Mouse (Mus musculus): ENCODE data around the gene Gm6803. TPM values are rescaled to one million over a fixed set of nuclear protein-coding genes. Genes with fewer than 3 reads are reported as not detected.
"Not testable (repeated sequence)": the region's sequence is repeated elsewhere in the genome, so short reads cannot be mapped to it uniquely, and the experiment has no call there.

Gm6803 gene
- not detected in 2 replicates for polyA plus RNA-seq (2012; rRNA removed)

- not testable (repeated sequence) for H3K4me3 ChIP-seq (ENCODE audit: extremely low read depth, insufficient read depth, insufficient read length); H3K27me3 ChIP-seq (ENCODE audit: control insufficient read depth, insufficient read depth, low read length); H3K27ac ChIP-seq (ENCODE audit: insufficient read depth, low read length); H3K4me1 ChIP-seq (ENCODE audit: control insufficient read depth, insufficient read depth, insufficient read length); H3K36me3 ChIP-seq (ENCODE audit: control insufficient read depth, insufficient read depth, low read length); DNase-seq (ENCODE audit: low read depth in 1 of 2, low spot score in 2 of 2)
- 73% methylated on average over 2 of the region's 2 CpGs for WGBS
Measured at GRCm38 (mm10) chr12:88018671-88019070, at the start of gene Gm6803. Gene Gm6803 (minus strand): TSS chr12:88018771.

- H3K27me3 ChIP-seq (ENCODE audit: control insufficient read depth, insufficient read depth, low read length); H3K4me1 ChIP-seq (ENCODE audit: control insufficient read depth, insufficient read depth, insufficient read length); H3K36me3 ChIP-seq (ENCODE audit: control insufficient read depth, insufficient read depth, low read length); H3K4me3 ChIP-seq (ENCODE audit: extremely low read depth, insufficient read depth, insufficient read length); H3K27ac ChIP-seq (ENCODE audit: insufficient read depth, low read length); DNase-seq (ENCODE audit: low read depth in 1 of 2, low spot score in 2 of 2): not testable (repeated sequence)
- 68% methylated on average over 1 of the region's 1 CpGs for WGBS
Measured at GRCm38 (mm10) chr12:88045226-88045625, 26.7 kb upstream of the Gm6803 start.

GRCm38 (mm10) chr12:88039703-88040102 is 21.1 kb upstream of the Gm6803 start:
- not testable (repeated sequence) for H3K4me1 ChIP-seq (ENCODE audit: control insufficient read depth, insufficient read depth, insufficient read length); DNase-seq (ENCODE audit: low read depth in 1 of 2, low spot score in 2 of 2); H3K27ac ChIP-seq (ENCODE audit: insufficient read depth, low read length); H3K27me3 ChIP-seq (ENCODE audit: control insufficient read depth, insufficient read depth, low read length); H3K36me3 ChIP-seq (ENCODE audit: control insufficient read depth, insufficient read depth, low read length); H3K4me3 ChIP-seq (ENCODE audit: extremely low read depth, insufficient read depth, insufficient read length)
- WGBS: 95% methylated on average over 1 of the region's 1 CpGs

GRCm38 (mm10) chr12:88039062-88039461 is 20.5 kb upstream of the Gm6803 start:
- not testable (repeated sequence) for H3K4me3 ChIP-seq (ENCODE audit: extremely low read depth, insufficient read depth, insufficient read length); H3K36me3 ChIP-seq (ENCODE audit: control insufficient read depth, insufficient read depth, low read length); H3K27ac ChIP-seq (ENCODE audit: insufficient read depth, low read length); H3K4me1 ChIP-seq (ENCODE audit: control insufficient read depth, insufficient read depth, insufficient read length); DNase-seq (ENCODE audit: low read depth in 1 of 2, low spot score in 2 of 2); H3K27me3 ChIP-seq (ENCODE audit: control insufficient read depth, insufficient read depth, low read length)

- H3K36me3 ChIP-seq (ENCODE audit: control insufficient read depth, insufficient read depth, low read length); DNase-seq (ENCODE audit: low read depth in 1 of 2, low spot score in 2 of 2); H3K4me3 ChIP-seq (ENCODE audit: extremely low read depth, insufficient read depth, insufficient read length); H3K27me3 ChIP-seq (ENCODE audit: control insufficient read depth, insufficient read depth, low read length); H3K27ac ChIP-seq (ENCODE audit: insufficient read depth, low read length); H3K4me1 ChIP-seq (ENCODE audit: control insufficient read depth, insufficient read depth, insufficient read length): not testable (repeated sequence)
- WGBS: 91% methylated on average over 5 of the region's 5 CpGs
Measured at GRCm38 (mm10) chr12:88032250-88032649, 13.7 kb upstream of the Gm6803 start.

GRCm38 (mm10) chr12:88026704-88027103 is 8.1 kb upstream of the Gm6803 start, which contains the start of gene Gm2056:
Gene Gm2056 (plus strand): TSS chr12:88027004.
- H3K27me3 ChIP-seq (ENCODE audit: control insufficient read depth, insufficient read depth, low read length); H3K27ac ChIP-seq (ENCODE audit: insufficient read depth, low read length); DNase-seq (ENCODE audit: low read depth in 1 of 2, low spot score in 2 of 2); H3K4me1 ChIP-seq (ENCODE audit: control insufficient read depth, insufficient read depth, insufficient read length); H3K4me3 ChIP-seq (ENCODE audit: extremely low read depth, insufficient read depth, insufficient read length); H3K36me3 ChIP-seq (ENCODE audit: control insufficient read depth, insufficient read depth, low read length): not testable (repeated sequence)
- 79% methylated on average over 1 of the region's 1 CpGs for WGBS

- not testable (repeated sequence) for H3K4me1 ChIP-seq (ENCODE audit: control insufficient read depth, insufficient read depth, insufficient read length); H3K27ac ChIP-seq (ENCODE audit: insufficient read depth, low read length); DNase-seq (ENCODE audit: low read depth in 1 of 2, low spot score in 2 of 2); H3K27me3 ChIP-seq (ENCODE audit: control insufficient read depth, insufficient read depth, low read length); H3K36me3 ChIP-seq (ENCODE audit: control insufficient read depth, insufficient read depth, low read length); H3K4me3 ChIP-seq (ENCODE audit: extremely low read depth, insufficient read depth, insufficient read length)
- WGBS: 100% methylated on average over 1 of the region's 1 CpGs
Measured at GRCm38 (mm10) chr12:88011548-88011947, 7.0 kb downstream of the Gm6803 start, which contains the start of gene Gm2075. Gene Gm2075 (plus strand): TSS chr12:88011848.

GRCm38 (mm10) chr12:88004118-88004517 is 14.5 kb downstream of the Gm6803 start:
- H3K27me3 ChIP-seq (ENCODE audit: control insufficient read depth, insufficient read depth, low read length); H3K4me1 ChIP-seq (ENCODE audit: control insufficient read depth, insufficient read depth, insufficient read length); H3K4me3 ChIP-seq (ENCODE audit: extremely low read depth, insufficient read depth, insufficient read length); H3K36me3 ChIP-seq (ENCODE audit: control insufficient read depth, insufficient read depth, low read length); DNase-seq (ENCODE audit: low read depth in 1 of 2, low spot score in 2 of 2); H3K27ac ChIP-seq (ENCODE audit: insufficient read depth, low read length): not testable (repeated sequence)
- WGBS: 72% methylated on average over 3 of the region's 3 CpGs

GRCm38 (mm10) chr12:87984000-87984399 is 34.6 kb downstream of the Gm6803 start:
- DNase-seq (ENCODE audit: low read depth in 1 of 2, low spot score in 2 of 2); H3K27ac ChIP-seq (ENCODE audit: insufficient read depth, low read length); H3K36me3 ChIP-seq (ENCODE audit: control insufficient read depth, insufficient read depth, low read length); H3K4me1 ChIP-seq (ENCODE audit: control insufficient read depth, insufficient read depth, insufficient read length); H3K4me3 ChIP-seq (ENCODE audit: extremely low read depth, insufficient read depth, insufficient read length); H3K27me3 ChIP-seq (ENCODE audit: control insufficient read depth, insufficient read depth, low read length): not testable (repeated sequence)

Other genes starting within 250 kb of the Gm6803 start
- gene Gm21319, start 243.0 kb downstream of the Gm6803 start, polyA plus RNA-seq (2012; rRNA removed): not detected in 2 replicates
- gene Gm21936, start 223.3 kb downstream of the Gm6803 start, polyA plus RNA-seq (2012; rRNA removed): not detected in 2 replicates
- gene BB287469, start 202.2 kb downstream of the Gm6803 start, polyA plus RNA-seq (2012; rRNA removed): not detected in 2 replicates
- gene Gm2001, start 176.4 kb downstream of the Gm6803 start, polyA plus RNA-seq (2012; rRNA removed): not detected in 2 replicates
- gene Gm2016, start 144.7 kb downstream of the Gm6803 start, polyA plus RNA-seq (2012; rRNA removed): not detected in 2 replicates
- not detected in 2 replicates for gene Gm2022, start 123.4 kb downstream of the Gm6803 start, polyA plus RNA-seq (2012; rRNA removed)
- gene Gm2035, start 98.9 kb downstream of the Gm6803 start, polyA plus RNA-seq (2012; rRNA removed): not detected in 2 replicates
- not detected in 2 replicates for gene Gm2042, start 64.7 kb downstream of the Gm6803 start, polyA plus RNA-seq (2012; rRNA removed)
- not detected in 2 replicates for gene Gm2075, start 6.9 kb downstream of the Gm6803 start, polyA plus RNA-seq (2012; rRNA removed)
- gene Gm2056, start 8.2 kb upstream of the Gm6803 start, polyA plus RNA-seq (2012; rRNA removed): not detected in 2 replicates
- gene Gm16368, start 64.9 kb upstream of the Gm6803 start, polyA plus RNA-seq (2012; rRNA removed): not detected in 2 replicates
- not detected in 2 replicates for gene Gm10436, start 163.3 kb upstream of the Gm6803 start, polyA plus RNA-seq (2012; rRNA removed)
- gene Gm8332, start 231.3 kb upstream of the Gm6803 start, polyA plus RNA-seq (2012; rRNA removed): not detected in 2 replicates